Mouse (Mus musculus): ENCODE data around the gene Nucb2. TPM values are rescaled to one million over a fixed set of nuclear protein-coding genes. Genes with fewer than 3 reads are reported as not detected.

The Nucb2 gene
- polyA plus RNA-seq, 2 experiments: 21.5 to 27.5 TPM

DNA sequence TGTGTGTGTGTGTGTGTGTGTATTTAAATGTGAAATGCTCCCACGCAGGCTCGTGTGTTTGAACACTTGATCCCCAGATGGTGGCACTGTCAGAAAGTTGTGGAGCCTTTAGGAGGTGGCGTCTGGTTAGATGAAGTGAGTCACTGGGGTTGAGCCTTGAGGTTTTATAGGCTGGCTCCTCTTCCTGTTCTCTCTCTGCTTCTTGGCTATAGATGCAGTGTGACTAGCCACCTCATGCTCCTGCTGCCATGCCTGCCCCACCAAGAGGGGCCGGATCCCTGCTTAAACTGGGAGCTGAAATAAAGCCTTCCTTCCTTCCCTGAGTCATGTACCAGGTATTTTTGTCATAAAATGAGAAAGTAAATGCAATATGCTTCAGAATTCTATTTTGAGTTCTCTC lies 13.1 kb upstream of the Nucb2 start:
- WGBS: 71% methylated on average over 4 of the region's 4 CpGs
- Histone ChIP-seq H3K27ac (replicated peaks; ENCODE audit: low read depth, low read length) (no peak overlapping the region), H3K9me3 (ENCODE audit: control insufficient read depth, low read length) (no peaks in the 10 kb centered on the region), H3K27me3 (ENCODE audit: control insufficient read depth, insufficient read depth, low read length) (no peaks in the 10 kb centered on the region), H3K4me2 (replicated peaks; ENCODE audit: low read depth, low read length, severe bottlenecking) (no peak overlapping the region), H3K4me1 (ENCODE audit: control insufficient read depth, insufficient read depth, low read length) (no peaks in the 10 kb centered on the region), H3K4me3 (replicated peaks; ENCODE audit: low read length) (no peak overlapping the region), H3K36me3 (ENCODE audit: control insufficient read depth, insufficient read depth, low read length) (no peaks in the 10 kb centered on the region), H3K9ac (ENCODE audit: low read depth, low read length, severe bottlenecking) (no peak overlapping the region)
- ATAC-seq (ENCODE audit: low FRiP score, low read depth) (no peak), DNase-seq (ENCODE audit: low spot score) (no peak)
- no peak for TF ChIP-seq POLR2A (IDR thresholded peaks at IDR 0.05; ENCODE audit: borderline replicate concordance, extremely low read depth, insufficient read depth, insufficient read length)

DNA sequence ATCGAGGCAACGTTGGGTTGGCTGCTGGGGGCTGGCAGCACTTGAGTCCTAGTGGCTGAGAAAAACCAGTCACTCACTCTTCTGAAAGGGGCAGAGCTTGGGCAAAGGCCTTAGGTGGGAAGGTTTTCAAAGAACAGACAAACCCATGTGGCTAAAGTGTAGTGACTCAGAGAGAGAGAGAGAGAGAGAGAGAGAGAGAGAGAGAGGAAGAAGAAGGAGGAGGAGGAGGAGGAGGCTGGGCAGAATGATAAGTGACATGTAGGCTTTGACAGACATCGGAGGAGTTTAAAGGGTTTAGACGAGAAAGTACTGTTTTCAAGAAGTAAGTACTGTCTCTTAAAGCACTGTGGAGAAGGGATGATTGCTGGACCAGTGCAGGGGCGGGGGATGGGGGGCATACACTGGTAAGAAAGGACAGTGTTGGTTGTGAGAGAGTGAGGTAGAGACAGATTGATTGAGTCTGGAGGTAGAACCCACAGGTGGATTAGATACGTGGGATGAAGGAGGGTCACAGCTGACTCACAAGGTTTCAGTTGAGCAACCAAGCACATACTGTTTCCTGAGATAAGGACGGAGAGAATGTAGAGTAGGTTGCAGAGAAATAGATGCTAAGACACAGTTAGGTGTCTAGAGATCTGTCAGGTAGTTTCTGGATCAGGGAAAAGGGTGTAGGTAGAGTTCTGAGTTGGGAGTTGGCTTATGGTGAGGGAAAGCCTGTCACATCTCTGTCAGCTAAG lies 10.7 kb upstream of the Nucb2 start:
- TF ChIP-seq POLR2A (IDR thresholded peaks at IDR 0.05; ENCODE audit: borderline replicate concordance, extremely low read depth, insufficient read depth, insufficient read length): no peak
- DNase-seq (ENCODE audit: low spot score) (no peak), ATAC-seq (ENCODE audit: low FRiP score, low read depth) (no peak)
- Histone ChIP-seq H3K9me3 (ENCODE audit: control insufficient read depth, low read length) (no peaks in the 10 kb centered on the region), H3K36me3 (ENCODE audit: control insufficient read depth, insufficient read depth, low read length) (no peaks in the 10 kb centered on the region), H3K9ac (ENCODE audit: low read depth, low read length, severe bottlenecking) (no peak overlapping the region), H3K4me2 (replicated peaks; ENCODE audit: low read depth, low read length, severe bottlenecking) (no peak overlapping the region), H3K27me3 (ENCODE audit: control insufficient read depth, insufficient read depth, low read length) (no peaks in the 10 kb centered on the region), H3K4me3 (replicated peaks; ENCODE audit: low read length) (no peak overlapping the region), H3K4me1 (ENCODE audit: control insufficient read depth, insufficient read depth, low read length) (no peaks in the 10 kb centered on the region), H3K27ac (replicated peaks; ENCODE audit: low read depth, low read length) (no peak overlapping the region)
- 83% methylated on average over 7 of the region's 7 CpGs for WGBS

DNA sequence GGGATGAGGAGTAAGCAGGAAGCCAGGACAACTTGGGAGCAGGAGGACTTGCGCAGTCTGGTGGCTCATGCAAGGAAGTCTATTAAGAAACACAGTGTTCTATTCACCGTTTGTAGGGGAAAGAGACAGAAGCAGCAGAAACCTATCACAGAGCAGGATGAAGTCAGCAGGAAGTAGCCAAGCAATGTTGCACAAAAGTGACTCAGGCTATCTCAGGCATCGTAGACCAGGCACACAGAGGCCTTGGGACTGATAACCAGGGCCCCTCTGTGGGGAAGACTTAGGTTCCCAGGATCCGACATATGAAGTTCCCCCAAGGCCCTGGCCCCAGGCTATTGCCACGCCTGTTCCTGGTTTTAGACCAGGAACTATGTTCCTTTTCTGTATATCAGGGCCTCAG lies 9.6 kb upstream of the Nucb2 start:
- Histone ChIP-seq H3K4me1 (ENCODE audit: control insufficient read depth, insufficient read depth, low read length) (no peaks in the 10 kb centered on the region), H3K27me3 (ENCODE audit: control insufficient read depth, insufficient read depth, low read length) (no peaks in the 10 kb centered on the region), H3K27ac (replicated peaks; ENCODE audit: low read depth, low read length) (no peak overlapping the region), H3K4me2 (replicated peaks; ENCODE audit: low read depth, low read length, severe bottlenecking) (no peak overlapping the region), H3K4me3 (replicated peaks; ENCODE audit: low read length) (no peak overlapping the region), H3K9me3 (ENCODE audit: control insufficient read depth, low read length) (no peaks in the 10 kb centered on the region), H3K36me3 (ENCODE audit: control insufficient read depth, insufficient read depth, low read length) (no peaks in the 10 kb centered on the region), H3K9ac (ENCODE audit: low read depth, low read length, severe bottlenecking) (no peak overlapping the region)
- DNase-seq (ENCODE audit: low spot score) (no peak), ATAC-seq (ENCODE audit: low FRiP score, low read depth) (no peak)
- TF ChIP-seq POLR2A (IDR thresholded peaks at IDR 0.05; ENCODE audit: borderline replicate concordance, extremely low read depth, insufficient read depth, insufficient read length): no peak
- WGBS: 76% methylated on average over 5 of the region's 5 CpGs

GRCm38 (mm10) chr7:116496760-116497159 lies 7.4 kb upstream of the Nucb2 start:
- DNase-seq (ENCODE audit: low spot score) (no peak), ATAC-seq (ENCODE audit: low FRiP score, low read depth) (no peak)
- Histone ChIP-seq H3K9me3 (ENCODE audit: control insufficient read depth, low read length) (no peaks in the 10 kb centered on the region), H3K4me1 (ENCODE audit: control insufficient read depth, insufficient read depth, low read length) (no peaks in the 10 kb centered on the region), H3K9ac (ENCODE audit: low read depth, low read length, severe bottlenecking) (no peak overlapping the region), H3K4me2 (replicated peaks; ENCODE audit: low read depth, low read length, severe bottlenecking) (no peak overlapping the region), H3K4me3 (replicated peaks; ENCODE audit: low read length) (no peak overlapping the region), H3K27ac (replicated peaks; ENCODE audit: low read depth, low read length) (no peak overlapping the region), H3K27me3 (ENCODE audit: control insufficient read depth, insufficient read depth, low read length) (no peaks in the 10 kb centered on the region), H3K36me3 (ENCODE audit: control insufficient read depth, insufficient read depth, low read length) (no peaks in the 10 kb centered on the region)
- 95% methylated on average over 4 of the region's 4 CpGs for WGBS
- no peak for TF ChIP-seq POLR2A (IDR thresholded peaks at IDR 0.05; ENCODE audit: borderline replicate concordance, extremely low read depth, insufficient read depth, insufficient read length)

DNA sequence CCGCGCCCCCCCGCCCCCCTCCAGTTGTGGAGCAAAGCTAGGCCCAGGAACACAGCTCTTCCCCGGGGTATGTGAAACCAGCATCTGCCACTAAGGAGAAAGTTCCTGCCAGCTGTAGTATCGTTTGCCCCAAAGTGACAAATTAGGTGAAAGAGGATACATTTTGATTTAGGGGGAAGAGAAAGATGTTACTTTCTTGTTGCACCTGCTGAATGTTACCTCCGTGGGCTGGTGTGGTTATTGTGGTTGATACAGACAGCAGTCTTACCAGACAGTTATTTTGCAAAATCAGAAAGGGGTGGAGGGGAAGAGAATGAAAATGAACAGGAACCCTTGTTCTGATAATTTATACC lies 625 bp downstream of the Nucb2 start:
- no peak for TF ChIP-seq POLR2A (IDR thresholded peaks at IDR 0.05; ENCODE audit: borderline replicate concordance, extremely low read depth, insufficient read depth, insufficient read length)
- 5% methylated on average over 6 of the region's 6 CpGs for whole genome bisulfite sequencing
- Histone ChIP-seq H3K36me3 (ENCODE audit: control insufficient read depth, insufficient read depth, low read length) (peaks cover 4% of the 10 kb centered on the region), H3K4me3 (replicated peaks; ENCODE audit: low read length) (peak overlapping the region; percentile 69), H3K4me1 (ENCODE audit: control insufficient read depth, insufficient read depth, low read length) (no peaks in the 10 kb centered on the region), H3K9ac (ENCODE audit: low read depth, low read length, severe bottlenecking) (peak overlapping the region; percentile 74), H3K27me3 (ENCODE audit: control insufficient read depth, insufficient read depth, low read length) (no peaks in the 10 kb centered on the region), H3K27ac (replicated peaks; ENCODE audit: low read depth, low read length) (no peak overlapping the region), H3K9me3 (ENCODE audit: control insufficient read depth, low read length) (no peaks in the 10 kb centered on the region), H3K4me2 (replicated peaks; ENCODE audit: low read depth, low read length, severe bottlenecking) (peak overlapping the region; percentile 76)
- no peak for ATAC-seq (ENCODE audit: low FRiP score, low read depth)
- DNase-seq (ENCODE audit: low spot score): no peak

Measured in limb, embryonic 14.5 days (tissue).